Mouse (Mus musculus) gastrocnemius, postnatal 10 days (tissue): Measurements from ENCODE around the gene Ccdc77. TPM values are rescaled to one million over a fixed set of nuclear protein-coding genes. Genes with fewer than 3 reads are reported as not detected.
"Not testable (repeated sequence)": the region's sequence is repeated elsewhere in the genome, so short reads cannot be mapped to it uniquely, and the experiment has no call there.

Source experiments
- DNase-seq: peaks from one replicate; pipeline ENCODE4 v3.0.0; 2021; ENCODE audit warnings: mixed read lengths
- total RNA-seq, 2 experiments: library from RNA; stranded (reverse); gene quantifications; 2 replicates each; pipeline ENCODE4 v1.2.3; 2021

Gene Ccdc77
- total RNA-seq, 2 experiments from 2014 or later: 6.8 to 9.2 TPM

DNA sequence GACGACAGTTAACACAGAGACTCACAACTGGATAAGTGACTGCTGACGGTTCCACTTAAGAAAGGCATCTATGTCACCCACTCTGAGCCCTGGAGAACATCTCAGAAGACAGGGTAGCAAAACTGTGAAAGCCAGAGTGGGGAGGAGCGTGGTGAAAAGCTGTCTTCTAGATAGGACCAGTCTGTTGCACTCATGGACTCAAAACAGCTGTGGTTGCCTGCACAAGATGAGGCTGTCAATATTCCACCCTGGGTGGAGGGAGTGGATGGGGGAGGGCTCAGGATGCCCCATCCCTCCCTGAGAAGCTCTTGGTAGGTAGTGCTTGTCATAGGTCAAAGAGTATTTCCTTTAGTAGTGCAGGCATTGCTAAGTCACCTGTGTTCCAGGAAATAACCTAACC lies 54.4 kb downstream of the Ccdc77 start:
- no peak for DNase-seq

DNA sequence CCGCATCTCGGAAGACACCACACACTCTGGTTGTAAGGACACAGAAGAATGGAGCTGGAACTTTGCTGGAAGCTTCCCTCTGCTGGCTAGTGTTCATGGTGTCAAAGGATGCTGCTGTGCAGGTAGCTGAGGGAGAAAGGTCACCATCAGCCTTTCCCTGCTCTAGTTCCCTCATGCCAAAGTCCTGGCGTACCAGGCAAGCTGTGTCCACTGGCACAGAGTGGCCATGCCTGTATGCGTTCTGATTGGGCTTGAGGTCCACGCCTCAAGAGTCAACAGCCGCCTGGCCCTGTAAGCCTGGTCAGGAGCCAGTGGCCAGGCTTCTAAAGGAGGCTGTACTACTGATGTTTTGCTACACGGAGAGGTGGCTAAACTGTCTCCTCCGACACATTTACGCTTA lies 54.8 kb downstream of the Ccdc77 start:
- DNase-seq: no peak

DNA sequence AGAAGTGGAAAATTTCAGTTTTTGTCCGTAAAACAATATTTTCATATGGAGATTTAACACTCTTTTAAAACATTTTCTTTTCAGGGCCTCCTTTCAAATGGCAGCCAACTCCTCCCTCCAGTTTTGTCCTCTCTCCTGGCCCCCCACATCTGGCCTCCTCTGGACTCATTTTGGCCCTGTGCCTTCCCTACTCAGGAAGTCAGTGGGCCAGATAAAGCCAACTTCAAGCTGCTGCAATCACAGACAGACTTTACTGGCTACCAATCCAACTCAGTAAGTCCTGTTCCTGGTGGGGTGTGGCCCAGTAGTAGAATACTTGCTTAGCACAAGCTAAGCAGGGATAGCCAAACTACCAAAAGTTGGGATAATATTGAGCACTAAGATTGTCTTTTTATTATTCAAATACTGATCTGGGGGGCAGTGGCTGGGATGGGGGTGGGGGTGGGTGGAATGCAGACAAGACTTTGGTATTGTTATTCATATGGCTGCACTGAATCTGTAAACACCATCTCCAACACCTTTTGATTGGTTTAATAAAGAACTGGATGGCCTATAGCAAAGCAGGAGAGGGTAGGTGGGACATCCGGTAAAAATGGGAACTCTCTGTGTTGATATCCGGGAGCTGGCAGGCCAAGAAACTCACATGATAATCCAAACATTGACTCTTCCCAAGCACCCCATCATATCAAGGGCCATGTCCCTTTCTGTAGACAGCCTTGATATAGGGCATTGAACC lies 57.1 kb downstream of the Ccdc77 start:
- no peak for DNase-seq

DNA sequence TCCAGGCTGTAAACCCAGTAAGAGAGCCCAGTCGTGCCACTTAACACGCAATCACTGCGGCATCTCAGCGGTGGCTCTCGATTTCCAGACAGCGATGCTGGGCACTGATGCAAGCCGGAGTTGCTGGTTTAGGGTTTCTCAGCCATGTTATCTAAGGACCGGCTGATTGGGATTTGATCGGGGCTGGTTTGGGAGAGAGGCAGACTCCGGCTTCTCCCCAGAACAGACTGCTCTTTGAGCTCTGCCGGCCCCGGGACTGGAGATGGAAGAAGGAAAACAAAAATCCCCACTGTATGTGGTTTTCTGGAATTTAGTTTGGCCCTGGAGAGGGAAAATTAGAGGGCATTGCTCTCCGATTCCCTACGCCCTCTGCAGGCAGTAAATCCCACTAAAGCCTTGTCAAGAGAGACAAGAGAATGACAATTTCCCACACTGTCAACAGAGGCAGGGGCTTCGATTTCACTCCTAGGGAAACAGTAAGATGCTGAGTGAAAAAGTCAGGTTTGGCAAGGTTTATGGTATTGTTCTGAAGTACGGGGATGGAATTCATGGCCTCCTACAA lies 61.3 kb downstream of the Ccdc77 start:
- peak; percentile 11 for DNase-seq

DNA sequence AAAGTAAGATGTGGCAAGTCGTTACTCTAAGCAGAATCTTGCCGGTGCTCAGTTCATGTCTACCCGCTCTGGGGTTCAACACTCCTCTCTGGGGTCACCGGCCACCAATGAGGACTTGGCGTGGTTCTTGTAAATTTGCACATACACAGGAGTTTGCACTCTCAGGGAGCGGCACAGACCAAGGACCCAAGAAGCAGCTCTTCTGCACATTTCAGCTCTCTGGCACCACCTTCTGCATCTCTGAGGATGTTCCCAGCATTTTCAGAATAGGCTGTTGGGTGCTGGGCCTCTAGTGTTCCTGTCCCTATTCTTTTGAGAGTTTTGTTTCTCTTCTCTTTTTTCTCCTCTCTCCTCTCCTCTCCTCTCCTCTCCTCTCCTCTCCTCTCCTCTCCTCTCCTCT lies 63.0 kb downstream of the Ccdc77 start:
- DNase-seq: peak; percentile 25

DNA sequence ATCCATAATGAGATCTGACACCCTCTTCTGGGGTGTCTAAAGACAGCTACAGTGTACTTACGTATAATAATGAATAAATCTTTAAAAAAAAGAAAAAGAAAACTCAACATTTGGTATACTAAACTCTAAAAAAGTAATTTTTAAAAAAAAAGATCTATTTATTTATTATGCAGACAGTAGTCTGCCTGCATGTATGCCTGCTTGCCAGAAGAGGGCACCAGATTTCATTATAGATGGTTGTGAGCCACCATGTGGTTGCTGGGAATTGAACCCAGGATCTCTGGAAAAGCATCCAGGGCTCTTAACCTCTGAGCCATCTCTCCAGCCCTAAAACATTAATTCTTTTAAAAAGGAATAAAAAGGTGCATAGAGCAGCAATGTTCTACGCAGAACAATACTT lies 67.6 kb downstream of the Ccdc77 start:
- DNase-seq: not testable (repeated sequence)

DNA sequence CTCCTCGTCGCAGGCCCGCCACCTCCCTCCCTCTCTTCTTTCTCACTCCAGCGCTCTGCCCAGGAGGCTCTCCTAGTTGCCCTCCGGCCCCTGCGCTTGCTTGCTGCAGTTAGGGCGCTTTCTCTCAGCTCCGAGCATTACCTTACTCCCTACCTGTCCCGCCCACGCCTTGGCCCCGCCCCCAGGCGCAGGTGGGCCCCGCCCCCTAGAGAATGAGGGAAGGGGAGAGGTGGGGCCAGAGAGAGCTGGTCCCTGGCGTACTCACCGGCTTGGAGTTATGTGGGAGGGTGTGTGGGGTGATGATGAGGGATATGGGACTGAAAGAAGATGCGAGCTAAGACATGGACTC lies 69.4 kb downstream of the Ccdc77 start:
- DNase-seq: no peak

DNA sequence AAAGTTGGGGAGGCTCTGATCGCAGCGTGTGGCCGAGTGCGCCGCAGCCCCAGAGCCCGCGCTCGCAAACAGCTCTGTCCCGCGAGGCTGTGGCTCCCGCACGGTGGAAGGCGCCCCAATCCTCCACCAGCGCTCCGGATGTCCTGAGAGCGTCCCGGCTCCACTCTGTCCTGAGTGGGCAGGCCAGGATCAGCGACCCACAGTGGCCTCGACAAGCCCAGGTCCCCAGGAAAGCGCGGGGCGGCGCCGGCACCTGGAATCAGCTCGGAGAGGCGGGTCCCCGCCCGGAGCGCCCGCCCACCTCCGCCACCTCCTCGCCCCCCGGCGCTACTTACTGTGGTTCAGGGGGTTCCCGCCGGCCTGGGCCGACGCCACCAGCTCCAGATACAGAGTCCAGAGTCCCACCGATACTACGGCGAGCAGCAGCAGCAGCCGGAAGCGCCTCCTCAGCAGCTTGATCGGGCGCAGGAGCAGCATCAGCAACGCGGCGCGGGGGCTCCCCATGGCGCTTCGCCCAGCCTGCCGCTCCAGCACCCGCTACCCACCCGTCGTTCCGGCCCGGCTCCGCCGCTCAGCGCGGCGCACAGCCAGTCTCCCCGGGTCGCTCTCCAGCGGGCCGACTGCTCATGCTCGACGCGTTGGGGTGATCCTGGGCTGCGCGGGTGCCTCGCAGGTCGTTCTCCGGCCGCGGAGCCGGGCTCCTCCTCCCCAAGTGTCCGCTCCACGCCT lies 70.0 kb downstream of the Ccdc77 start, which contains the start of the genes D330020A13Rik and B4galnt3:
Gene D330020A13Rik (plus strand): TSS at position 309 of the 729 bp plus-strand sequence.
Gene B4galnt3 (minus strand): TSS at position 504 of the 729 bp plus-strand sequence.
- peak; percentile 33 for DNase-seq

DNA sequence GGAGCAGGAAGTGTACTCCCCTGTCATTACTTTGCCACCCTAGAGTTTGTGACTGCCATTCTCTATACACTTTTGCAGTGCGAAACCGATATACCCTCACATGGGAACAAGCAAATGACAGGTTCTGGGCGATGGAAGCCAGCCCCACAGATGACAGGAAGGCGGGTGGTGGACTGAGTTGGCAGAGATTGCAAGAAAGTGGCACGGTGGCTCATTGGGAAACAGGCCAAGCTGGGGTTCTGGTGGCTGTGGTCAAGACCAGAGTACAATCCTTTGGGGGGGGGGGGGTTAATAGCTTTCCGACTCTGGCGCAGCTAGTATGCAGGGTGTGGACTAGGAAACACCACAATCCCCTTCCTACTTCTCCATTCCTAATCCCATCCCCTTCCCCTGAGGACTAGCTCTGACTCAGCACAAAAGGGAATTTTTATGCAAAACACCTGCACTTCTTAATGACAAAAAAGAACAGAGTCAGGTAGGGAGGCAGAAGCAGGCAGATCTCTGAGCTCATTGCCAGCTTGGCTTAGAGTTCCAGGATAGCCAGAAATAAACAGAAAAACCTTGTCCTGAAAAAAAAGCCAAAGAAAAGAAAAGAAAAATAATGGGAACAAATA lies 72.7 kb downstream of the Ccdc77 start:
- no peak for DNase-seq

DNA sequence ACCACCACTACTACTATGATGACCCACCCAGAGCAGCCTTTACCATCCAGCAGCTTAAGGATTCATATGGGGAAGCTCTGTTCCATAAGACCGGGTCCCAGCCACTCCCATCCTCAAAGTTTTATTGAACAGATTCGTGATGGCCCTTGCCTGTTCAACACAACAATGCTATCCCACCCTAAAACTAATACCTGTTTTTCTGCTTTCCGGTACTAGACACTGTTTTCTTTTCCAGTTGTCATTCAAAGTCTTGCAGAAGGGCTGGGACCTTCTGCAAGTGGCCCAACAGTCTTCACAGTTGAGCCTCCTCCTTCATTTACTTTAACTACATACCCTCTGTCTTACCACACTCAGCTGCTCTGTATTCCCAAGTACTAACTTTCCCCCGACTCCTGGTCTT lies 74.7 kb downstream of the Ccdc77 start:
- no peak for DNase-seq

DNA sequence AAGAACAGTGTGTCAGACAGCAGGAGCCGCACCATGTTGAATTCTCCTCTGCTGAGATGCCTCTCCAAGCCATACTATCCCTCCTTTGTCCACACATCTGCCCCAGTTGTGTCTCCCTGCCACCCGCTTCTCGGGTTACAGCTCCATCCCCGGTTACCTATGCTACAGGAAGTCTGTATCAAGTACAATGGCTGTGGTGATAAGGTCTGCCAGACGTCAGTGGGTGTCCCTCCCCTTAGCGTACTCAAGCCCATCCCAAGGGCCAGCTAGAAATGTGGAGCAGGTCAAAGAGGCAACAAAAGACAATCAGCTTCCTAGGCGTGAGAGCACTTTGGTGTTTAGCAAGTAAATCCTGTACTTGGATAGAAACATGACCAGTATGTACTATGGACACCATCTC lies 75.6 kb downstream of the Ccdc77 start:
- no peak for DNase-seq

DNA sequence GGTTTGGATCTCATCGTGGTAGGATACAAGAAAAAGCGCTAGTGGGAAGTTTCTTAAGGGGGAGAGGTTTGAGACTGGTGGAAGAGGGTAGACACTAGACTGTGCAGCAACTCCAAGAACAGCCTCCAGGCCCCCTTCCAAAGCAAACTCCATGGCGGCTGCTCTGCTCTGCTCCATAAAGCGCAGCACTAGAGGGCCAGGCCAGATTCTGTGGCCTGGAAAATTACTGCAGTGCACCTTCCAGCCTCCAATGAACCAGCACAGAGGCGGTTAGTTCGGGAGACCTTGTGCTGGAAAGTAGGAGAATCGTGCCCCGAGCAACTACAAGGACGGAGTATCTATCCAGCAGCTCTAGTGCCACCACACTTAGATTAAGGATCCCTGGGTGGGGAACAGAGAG lies 76.9 kb downstream of the Ccdc77 start:
- no peak for DNase-seq

DNA sequence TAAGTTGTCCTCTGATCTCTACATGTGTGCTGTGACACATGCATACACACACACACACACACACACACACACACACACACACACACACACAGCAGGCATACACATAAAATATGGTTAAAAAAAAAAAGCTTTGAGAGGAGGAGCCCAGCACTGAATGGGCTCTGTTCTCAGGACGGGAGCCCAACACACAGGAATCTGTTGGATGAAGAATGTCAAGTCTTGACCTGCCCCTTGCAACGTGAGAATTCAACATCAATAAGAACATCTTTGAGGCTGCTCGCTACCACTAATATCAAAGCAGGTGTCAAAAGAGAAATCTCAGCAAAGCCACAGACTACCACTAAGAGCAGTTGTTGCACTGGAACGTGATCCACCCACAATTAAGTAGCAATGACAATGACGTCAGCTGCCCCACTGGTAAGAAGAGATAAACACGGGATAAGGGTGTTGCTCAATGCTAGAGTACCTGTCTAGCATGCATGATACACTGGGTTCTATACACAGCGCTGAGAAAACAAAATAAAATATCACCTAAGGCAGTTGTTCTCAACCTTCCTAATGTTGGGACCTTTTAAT lies 87.2 kb downstream of the Ccdc77 start:
- no peak for DNase-seq

DNA sequence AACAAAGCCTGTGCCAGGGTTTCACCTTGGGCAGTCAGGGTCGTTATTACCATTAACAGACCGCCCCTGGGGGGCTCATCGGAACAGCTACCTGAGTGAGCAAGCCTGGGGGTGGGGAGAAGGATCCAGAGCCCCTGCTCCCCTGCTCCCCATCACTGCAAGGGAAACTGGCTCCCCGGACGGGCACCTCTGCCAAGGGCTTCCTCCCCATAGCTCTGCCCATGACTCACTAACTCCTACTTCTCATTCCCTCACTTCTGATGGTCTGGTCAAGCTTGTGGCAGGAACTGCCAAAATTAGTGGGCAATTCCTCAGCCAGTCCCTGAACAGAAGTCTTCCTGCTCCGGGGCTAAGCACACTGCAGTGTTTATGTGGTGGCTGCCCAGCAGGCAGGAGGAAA lies 88.9 kb downstream of the Ccdc77 start:
- peak; percentile 24 for DNase-seq

DNA sequence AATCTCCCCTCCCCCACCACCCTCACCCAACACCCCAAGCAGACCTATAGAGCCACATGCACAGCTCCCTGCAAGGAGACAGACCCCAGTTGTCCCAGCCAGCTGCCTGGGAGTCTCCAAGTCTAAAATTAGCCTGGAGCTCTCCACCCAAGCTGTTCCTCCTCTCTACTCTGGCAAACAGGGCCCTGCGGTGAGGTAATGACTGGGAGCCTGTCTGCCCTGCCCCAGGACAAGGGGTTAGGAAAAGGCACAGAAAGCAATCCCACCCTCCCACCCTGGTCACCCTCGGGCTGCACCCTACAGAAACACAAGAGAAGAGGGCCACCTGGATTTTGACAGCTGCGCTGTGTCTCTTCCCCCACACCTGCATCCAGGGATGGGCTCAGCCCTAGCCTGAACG lies 89.3 kb downstream of the Ccdc77 start:
- DNase-seq: peak; percentile 33

Other genes starting within 250 kb of the Ccdc77 start
- gene D330020A13Rik, start 70.0 kb downstream of the Ccdc77 start, total RNA-seq: under 1 TPM in 1 of 2 experiments, not detected in 1; 0.41 TPM
- 1 to 10 TPM; 3.3 to 3.4 TPM for gene B4galnt3, start 69.8 kb downstream of the Ccdc77 start, total RNA-seq
- 10 to 100 TPM; 24.9 to 31.0 TPM for gene Kdm5a, start 250 bp downstream of the Ccdc77 start, total RNA-seq
- 1 to 10 TPM; 3.3 to 4.9 TPM for gene Il17ra, start 98.9 kb upstream of the Ccdc77 start, total RNA-seq
- gene Tmem121b, start 129.4 kb upstream of the Ccdc77 start, total RNA-seq: under 1 TPM; 0.16 to 0.20 TPM
- 10 to 100 TPM; 16.8 to 18.4 TPM for gene Hdhd5, start 166.9 kb upstream of the Ccdc77 start, total RNA-seq